Mouse (Mus musculus) gastrocnemius, postnatal 14 days (tissue): ENCODE results near the gene Spata21. TPM values are rescaled to one million over a fixed set of nuclear protein-coding genes. Genes with fewer than 3 reads are reported as not detected.
"Not testable (repeated sequence)": the region's sequence is repeated elsewhere in the genome, so short reads cannot be mapped to it uniquely, and the experiment has no call there.

ENCODE experiments used
- DNase-seq: peaks from one replicate; pipeline ENCODE4 v3.0.0; 2021; ENCODE audit warnings: mixed read lengths
- intact Hi-C: fragments of 180-260 bp; cut with DNase I; formaldehyde crosslinking; loops from one replicate; pipeline ENCODE4 v1.15.1; 2025; ENCODE audit warnings: low total_unique reads
- total RNA-seq, 2 experiments: library from RNA; stranded (reverse); gene quantifications; 2 replicates each; pipeline ENCODE4 v1.2.3; 2021

Gene Spata21
- total RNA-seq, 2 experiments from 2014 or later: not detected

DNA sequence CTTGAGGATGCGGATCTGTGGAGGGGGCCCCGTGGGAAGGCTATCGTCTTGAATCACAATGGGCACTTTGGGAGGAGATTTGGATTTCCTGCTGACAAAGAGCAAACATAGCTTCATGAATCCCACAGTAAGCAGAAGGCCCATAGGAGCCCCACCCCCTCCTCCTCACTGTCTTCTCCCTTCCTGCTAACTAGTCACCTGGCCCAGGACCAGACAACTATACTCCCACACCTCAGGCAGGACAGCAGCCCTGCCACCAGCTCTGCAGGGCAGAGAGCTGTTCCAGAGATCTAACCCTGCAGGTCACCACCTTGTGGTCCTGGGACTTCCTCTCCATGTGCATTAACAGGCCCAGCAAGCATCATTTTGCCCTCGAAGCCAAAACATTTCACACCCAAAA is 30.6 kb downstream of the Spata21 start:
- intact Hi-C loops: no loop called here
- no peak for DNase-seq

DNA sequence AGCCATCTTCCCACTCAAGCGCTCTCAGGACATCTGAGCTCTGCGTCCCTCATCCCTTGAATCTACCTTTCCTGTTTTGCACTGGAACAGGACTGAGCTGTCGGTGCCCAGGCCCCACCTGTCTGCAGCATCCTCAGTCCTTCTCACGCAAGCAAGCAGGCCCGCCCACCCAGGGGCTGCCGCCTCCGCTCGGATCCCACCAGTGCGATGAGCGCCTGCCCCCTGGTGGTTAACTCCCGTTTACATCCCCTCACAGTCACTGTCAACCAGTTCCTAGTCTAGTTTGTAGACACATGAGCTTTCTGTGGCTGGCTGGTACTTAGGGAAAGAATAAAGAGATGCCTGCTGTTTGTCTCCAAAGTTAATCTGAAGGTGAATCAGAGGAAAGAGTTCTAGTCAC is 32.6 kb downstream of the Spata21 start:
- intact Hi-C loops: no loop called here
- DNase-seq: peak; percentile 62

DNA sequence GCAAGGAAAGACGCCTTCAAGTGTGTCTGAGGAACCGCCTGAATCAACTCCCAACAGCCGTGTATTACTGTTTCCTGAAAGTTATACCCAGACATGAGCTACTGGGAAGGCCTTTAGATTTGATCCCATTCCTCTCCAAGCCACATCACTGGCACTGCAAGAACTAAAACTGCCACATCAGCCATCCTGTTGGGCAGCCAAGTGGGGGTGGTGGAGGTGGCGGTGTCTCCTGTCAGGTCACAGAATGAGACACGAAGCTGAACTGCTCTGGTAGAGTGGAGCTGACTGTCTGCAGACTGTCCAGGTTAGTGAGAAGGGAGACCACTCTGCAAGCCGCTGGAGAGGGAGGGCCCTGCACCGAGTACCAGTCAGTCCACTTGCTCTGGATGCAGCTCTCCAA is 34.5 kb downstream of the Spata21 start:
- intact Hi-C loops: no loop called here
- no peak for DNase-seq

DNA sequence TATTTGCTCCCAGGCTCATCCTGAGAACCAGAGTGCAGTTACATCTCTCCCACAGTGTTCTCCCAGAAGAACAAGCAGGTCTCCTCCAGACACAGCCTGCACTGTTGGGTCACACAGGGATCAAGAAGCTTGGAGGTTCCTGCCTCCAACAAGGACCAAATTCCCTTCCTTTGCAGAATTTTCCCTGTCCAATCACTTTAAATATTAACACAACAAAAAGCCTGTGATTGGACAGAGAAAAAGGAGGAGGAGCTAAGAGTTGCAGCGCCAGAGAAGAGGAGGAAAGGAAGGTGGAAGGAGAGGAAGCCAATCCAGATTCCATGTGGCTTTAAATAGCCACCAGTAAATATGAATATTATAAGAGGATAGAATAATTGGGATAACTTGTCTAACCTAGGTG is 34.9 kb downstream of the Spata21 start:
- DNase-seq: no peak
- intact Hi-C loops: no loop called here

DNA sequence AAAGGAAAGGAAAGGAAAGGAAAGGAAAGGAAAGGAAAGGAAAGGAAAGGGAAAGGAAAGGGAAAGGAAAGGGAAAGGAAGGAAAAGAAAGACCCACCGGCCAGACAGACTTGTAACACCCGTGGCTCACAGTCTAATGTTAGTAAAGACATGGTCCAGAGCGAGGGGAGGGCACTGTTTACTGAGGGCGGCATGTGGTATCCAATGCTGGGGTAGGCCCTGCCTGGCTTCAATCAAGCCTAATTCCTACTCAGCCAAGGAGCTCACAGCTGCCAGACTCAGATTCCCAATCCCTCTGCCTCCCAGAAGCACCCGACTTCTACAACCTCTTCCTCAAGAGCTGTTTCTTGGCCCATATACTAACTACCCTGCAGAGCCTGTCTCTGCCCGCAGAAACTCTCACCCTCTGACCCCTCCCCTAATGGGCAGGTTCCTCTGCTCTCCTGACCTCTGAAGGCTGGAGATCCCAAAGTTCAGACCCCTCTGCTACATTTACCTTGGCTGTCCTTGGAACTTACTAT is 41.1 kb downstream of the Spata21 start:
- DNase-seq: no peak
- intact Hi-C loops: no loop called here

DNA sequence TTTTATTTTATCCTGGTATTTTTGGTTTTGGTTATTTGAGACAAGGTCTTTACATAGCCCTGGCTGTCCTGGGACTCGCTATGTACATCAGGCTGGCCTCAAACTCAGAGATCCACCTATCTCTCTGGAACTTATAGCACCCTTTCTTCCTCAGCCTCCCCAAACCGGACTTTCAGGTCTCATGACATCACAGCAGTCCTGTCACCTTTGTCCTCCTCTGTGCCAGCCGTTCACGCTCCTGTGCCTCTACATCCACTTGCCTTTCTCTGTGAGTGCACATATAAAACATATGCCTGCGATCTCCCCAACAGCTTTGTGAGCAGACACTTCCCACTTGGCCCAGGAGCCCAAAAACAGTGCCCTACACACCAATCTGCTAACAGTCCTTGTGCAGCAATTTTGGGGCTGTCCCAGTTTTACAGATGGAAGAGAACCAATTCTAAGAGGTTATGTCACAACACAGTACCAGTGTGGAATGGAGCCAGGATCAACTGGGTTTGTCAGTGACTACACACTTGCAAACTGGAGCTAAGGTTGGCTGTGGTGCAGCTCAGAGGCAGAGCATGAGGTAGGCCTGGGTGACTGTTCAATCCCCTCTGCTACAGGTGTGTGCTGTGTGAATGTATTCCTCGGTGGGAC is 42.7 kb downstream of the Spata21 start:
- intact Hi-C loops: no loop called here
- DNase-seq: no peak

DNA sequence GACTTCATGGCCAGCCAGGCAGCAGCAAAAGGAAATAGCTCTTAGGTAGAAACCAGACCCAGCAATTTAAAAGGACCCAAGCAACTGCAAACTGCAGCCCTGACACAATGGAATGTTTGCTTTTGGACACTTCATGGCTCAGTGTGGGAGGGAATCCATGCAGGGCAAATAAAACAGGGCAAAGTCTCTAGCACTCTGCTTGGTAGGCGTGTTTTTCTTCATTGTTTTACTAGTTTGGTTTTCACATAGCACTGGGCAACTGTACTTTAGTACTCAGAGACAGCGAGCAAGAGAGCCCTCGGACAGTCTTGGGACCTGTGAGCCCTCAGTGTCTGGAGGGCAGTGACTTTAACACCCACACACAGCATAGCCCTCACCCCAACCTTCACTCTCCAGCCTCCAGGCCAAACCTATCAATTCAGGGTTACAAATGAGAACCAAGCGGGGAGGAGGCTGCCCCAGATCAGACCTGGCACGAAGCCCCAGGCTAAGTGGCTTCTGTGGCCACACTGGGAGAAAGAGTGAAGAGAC is 43.5 kb downstream of the Spata21 start:
- no peak for DNase-seq
- intact Hi-C loops: no loop called here

DNA sequence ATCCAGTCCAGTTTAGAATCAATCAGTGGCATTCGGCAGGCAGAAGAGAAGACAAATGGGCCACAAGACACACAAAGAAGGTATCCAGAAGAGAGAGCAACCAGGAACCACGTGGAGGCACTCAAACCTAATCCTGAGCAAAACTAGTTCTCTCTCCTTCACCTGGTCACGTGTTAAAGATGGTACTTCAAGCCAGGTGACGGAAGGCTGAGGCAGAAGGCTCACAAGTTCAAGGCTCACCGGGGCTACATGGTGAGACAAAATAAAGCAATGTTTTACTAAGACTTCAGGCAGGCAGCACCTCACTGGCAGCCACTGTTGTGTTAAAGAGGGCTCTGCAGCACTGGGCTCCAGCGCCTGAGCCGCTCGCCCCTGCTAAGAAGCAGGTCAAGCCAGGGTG is 44.1 kb downstream of the Spata21 start:
- intact Hi-C loops: no loop called here

DNA sequence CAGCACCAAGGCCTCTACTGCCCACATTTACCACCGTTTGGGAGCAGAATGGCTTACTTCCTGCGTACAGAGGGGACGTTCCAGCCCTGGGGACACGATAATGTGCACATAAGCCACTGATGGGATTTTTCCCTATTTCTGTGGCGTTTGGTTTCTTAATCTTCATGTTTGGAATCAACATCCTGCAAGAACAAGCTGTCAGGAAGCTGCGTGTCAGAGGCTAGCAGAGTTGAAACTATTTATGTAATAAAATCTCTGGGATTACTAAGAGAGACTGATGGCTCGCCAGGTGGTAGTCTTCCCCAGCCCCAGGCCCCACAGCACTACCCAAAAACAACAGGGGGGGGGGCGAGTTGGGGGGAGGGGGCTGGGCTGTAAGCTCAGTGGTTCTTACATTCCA is 45.1 kb downstream of the Spata21 start:
- intact Hi-C loops: no loop called here
- DNase-seq: no peak

More for the DNA sequence above, 44.1 kb downstream of the Spata21 start:
- no peak for DNase-seq

DNA sequence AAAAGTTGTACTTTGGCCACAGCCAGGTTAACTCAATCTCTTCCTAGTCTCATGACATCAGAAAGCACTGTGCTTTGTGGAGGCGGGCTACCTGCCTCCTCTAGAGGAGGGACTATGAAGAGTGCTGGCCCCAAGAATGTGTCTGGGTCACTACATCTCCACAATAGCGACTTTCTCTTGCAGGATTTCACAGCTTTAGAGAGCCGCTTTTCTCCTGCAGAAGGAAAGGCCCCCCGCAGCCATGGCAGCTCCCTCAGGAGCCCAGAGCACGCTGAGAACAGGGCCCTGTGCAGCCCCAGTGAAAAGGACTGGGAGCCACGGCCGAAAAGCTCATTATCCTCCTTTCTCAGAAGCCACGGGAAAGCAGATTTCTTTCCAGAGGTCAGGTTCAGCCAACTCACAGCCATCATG is 45.9 kb downstream of the Spata21 start:
- intact Hi-C loops: no loop called here
- DNase-seq: no peak

DNA sequence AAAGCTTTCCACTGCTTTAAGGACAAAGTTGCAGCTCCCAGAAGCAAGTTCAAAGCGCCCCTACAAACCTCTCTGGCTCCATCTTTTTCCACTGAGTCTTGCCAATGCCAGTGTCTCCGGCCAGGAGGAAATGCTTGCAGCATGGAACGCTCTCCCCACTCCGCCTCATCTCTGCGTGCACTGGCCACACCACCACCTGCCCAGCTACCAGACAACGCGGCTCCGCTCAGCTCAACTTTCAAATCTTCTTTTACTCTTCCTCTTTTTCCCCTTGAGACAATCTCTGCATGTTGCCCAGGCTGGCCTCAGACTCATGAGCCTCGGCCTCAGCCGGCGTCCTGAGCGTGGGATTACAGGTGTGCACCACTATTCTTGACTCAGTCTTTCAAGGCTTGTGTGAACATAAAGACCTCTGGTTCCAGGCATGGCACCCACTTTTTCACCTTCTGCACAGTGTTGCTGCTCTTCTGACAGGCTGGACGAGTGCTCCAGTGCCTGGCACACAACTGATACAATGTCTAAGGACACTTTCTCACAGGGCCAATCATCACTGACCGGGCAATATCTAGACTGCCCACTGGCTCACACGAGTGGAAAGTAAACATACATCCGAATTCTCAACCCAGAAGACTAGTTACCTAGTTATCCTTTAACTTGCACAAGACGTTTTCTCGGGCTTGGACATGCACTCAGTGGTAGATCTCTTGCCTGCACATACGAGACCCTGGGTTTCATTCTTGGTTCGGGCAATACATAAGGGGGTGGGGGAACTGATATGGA is 46.8 kb downstream of the Spata21 start:
- DNase-seq: peak; percentile 58
- intact Hi-C loops: no loop called here

DNA sequence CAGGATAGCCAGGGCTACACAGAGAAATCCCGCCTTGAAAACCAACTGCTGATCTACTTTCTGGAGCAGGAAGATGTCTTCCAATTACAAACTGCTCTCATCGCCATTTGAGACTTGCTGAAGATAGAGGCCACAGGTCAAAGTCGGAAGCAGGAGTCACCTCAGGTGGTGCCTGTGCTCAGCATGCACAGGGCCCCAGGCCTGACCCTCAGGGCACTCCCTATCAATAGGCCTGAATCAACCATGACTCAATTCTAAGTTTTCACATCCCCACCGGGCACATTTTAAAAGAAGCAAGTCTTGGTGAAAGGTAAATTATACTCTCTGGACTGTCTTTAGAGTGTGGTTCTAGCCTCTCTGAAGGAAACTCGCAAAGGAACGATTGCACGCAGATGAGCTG is 48.0 kb downstream of the Spata21 start:
- no peak for DNase-seq
- intact Hi-C loops: no loop called here

DNA sequence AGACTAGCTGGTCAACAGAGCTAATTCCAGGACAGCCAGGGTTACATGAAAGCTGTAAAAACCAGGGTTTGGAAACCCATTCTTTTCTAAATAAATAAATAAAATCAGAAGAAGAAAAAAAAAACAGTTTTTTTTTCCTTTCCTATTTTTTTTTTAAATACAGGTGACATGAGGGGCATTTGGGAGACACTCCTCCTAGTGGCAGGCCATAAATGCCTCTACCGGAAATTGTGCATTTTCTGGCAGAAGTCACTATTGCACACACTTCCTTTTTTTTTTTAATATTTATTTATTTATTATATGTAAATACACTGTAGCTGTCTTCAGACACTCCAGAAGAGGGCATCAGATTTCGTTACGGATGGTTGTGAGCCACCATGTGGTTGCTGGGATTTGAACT is 49.6 kb downstream of the Spata21 start:
- intact Hi-C loops, DNase-seq: not testable (repeated sequence)

DNA sequence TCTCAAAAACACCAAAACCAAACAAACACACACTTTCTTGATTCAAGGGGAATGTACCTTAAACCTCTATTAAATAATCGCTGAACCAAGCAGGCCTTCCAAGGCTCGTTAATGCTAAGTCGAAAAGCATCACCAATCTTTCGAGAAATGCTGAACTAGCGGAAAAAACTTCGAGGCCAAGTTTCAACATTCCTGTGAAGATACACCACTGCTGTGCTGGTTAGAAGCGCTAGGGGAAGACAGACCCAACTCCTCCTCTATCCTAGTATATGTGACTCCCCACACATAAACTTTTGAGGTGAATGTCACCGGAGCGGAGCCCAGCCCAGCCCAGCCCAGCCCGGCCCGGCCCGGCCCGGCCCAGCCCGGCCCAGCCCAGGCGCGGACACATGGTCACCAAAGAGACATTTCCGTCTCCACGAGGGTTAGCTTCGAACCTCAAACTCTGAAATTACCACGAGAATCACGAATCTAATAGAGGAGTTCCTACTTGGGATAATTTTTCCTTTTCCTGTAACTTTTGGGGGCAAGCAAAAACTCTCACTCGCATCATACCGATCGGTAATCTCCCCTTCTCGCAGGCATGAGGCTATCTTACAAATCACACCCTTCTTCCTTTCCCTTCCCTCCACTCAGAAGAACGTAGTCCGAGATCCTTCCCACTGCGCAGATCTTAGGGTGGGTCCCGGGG is 50.4 kb downstream of the Spata21 start:
- intact Hi-C loops: no loop called here

DNA sequence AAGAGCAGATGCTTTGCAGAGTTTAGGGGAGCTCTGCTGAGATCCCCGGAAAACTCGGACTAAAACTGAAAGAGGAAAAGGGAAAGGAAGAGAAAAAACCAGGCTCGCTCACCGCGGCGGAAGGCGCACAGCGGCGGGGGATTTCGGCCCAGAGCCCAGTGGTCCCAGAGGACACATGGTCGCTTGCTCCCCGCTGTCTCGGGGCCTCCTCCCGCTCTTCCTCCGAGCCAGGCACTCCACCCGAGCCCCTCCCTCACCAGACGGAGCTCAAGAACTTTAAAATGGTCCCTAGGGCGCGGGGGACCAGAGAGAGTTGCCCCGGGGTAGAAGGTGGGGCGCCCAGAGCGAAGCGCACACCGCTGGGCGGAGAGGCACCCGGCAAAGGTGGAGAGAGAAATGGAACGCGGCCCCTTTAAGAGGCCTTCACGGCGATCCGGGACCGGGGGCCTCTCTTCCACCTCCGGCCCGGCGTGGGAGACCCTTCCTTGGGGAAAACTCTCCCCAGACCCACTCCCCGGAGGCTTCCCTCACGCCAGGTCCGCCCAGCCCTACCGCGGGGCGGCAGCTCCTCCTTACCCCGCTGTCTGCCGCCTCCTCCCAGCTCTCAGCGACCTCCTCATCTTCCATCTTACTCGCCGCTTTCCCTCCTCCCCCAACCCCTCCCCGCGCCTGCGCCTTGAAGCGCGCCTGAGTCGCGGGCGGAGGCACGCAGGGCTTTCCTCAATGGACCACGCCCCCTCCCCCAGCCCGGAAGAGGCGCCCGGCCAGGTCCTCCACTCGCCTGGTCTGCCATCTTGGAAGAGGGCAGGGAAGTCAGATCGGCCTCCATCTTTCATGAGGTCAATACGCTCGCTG is 51.2 kb downstream of the Spata21 start, which contains the start of gene Szrd1:
TSS of gene Szrd1 (minus strand) at position 660 of the 855 bp plus-strand sequence.
- peak; percentile 99 for DNase-seq
- intact Hi-C loops: no loop called here

More for the DNA sequence above, 50.4 kb downstream of the Spata21 start:
- DNase-seq: no peak

DNA sequence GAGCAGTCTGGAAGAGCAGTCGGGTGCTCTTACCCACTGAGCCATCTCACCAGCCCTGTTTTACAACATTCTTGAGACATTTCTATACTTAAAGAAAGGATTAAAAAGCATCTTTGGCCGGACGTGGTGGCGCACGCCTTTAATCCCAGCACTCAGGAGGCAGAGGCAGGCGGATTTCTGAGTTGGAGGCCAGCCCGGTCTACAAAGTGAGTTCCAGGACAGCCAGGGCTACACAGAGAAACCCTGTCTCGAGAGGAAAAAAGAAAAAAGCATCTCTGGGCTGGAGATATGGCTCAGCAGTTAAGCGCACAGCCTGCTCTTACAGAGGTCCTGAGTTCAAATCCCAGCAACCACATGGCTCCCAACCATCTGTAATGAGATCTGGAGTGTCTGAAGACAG is 52.2 kb downstream of the Spata21 start:
- intact Hi-C loops: loop anchor here (10.0 kb wide), 2 partner anchors 74 to 124 kb away; partner anchors contain the start of gene Rsg1
- not testable (repeated sequence) for DNase-seq

DNA sequence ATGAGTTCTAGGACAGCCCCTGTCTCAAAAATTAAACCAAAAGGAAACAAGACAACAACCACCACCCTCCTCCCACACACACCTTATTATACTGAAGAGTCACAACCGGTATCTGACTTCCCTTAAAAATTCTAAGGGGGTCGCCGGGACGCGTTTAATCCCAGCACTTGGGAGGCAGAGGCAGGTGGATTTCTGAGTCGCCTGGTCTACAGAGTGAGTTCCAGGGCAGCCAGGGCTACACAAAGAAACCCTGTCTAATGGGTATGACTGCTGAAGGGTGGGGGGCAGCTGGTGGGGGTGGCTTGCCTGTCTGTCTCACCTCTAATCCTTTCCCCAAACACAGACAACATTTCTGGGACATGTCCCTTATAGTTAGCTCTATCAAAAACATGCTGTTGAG is 52.8 kb downstream of the Spata21 start:
- DNase-seq: no peak
- intact Hi-C loops: loop anchor here (10.0 kb wide), 2 partner anchors 74 to 124 kb away; partner anchors contain the start of gene Rsg1

DNA sequence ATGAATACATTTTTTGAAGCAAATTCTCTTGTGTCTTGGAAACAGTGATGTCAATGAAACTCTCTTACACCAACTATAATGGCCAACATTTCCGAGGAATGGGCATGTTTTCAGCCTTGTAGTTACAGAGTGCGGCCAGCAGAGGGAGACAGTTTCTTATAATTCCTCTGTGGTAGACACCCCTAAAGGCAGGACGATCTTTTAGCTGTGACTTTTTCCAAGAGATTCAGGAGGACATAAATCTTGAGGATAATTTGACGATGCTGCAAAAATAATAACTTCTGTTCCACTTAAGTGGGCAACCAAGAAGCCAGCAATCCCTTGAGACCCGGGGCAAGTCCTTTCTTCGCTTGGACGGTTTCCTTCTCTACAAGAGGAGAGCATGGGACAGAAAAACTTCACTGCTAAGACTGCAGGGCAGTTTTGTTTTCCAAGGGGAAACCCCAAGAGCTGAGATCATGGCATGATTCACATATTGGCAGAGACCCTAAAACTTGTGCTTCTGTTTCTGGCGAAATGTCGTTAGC is 54.2 kb downstream of the Spata21 start:
- intact Hi-C loops: loop anchor here (10.0 kb wide), 2 partner anchors 72 to 122 kb away; partner anchors contain the start of gene Rsg1
- DNase-seq: peak; percentile 63

DNA sequence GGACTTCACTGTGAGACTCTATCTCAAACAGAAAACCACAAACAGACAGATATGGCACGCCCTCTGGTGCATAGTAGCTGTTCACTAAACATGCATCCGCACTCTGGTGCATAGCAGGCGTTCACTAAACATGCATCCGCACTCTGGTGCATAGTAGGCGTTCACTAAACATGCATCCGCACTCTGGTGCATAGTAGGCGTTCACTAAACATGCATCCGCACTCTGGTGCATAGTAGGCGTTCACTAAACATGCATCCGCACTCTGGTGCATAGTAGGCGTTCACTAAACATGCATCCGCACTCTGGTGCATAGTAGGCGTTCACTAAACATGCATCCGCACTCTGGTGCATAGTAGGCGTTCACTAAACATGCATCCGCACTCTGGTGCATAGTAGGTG is 57.0 kb downstream of the Spata21 start:
- intact Hi-C loops: loop anchor here (10.0 kb wide), 2 partner anchors 70 to 120 kb away; partner anchors contain the start of gene Rsg1
- not testable (repeated sequence) for DNase-seq
